Mouse (Mus musculus): ENCODE data around the gene Elp6.

GRCm38 (mm10) chr9:110366746-110367145 is 61.8 kb downstream of the Elp6 start:
- TF ChIP-seq GATA1 (IDR thresholded peaks at IDR 0.05; ENCODE audit: borderline replicate concordance, low read length), result no peak
- no peak for TF ChIP-seq FLI1 (IDR thresholded peaks at IDR 0.05; ENCODE audit: low read length)
